Mouse (Mus musculus): Measurements from ENCODE around the gene Fam229a. TPM values are rescaled to one million over a fixed set of nuclear protein-coding genes. Genes with fewer than 3 reads are reported as not detected.
"Not testable (repeated sequence)": the region's sequence is repeated elsewhere in the genome, so short reads cannot be mapped to it uniquely, and the experiment has no call there.

Gene Fam229a
- polyA plus RNA-seq, 1 experiment from 2014 or later = 0.88 TPM

DNA sequence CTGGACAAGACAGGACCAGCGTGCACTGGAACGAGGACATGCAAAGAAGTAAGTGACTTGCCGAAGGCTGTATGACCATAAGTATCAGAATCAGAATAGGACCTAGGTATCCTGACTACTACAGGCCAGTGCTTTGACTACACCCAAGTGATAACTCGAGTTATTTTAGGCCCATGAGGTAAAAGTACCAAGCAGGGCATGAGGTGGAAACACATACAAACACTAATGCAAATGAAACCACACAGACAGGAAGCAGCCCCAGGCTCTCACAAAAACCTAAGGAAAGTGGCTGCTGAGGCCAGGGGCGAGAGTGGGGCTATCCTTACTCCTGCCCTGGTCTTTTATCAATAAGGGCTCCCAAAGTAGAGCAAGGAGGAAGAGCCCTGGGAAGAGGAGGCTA lies 34.3 kb downstream of the Fam229a start:
- Histone ChIP-seq H3K9me3 (ENCODE audit: low read length) (no peaks in the 10 kb centered on the region), H3K4me1 (ENCODE audit: insufficient read depth) (peaks cover 7% of the 10 kb centered on the region; the same call in 1 of the 2 replicates), H3K9ac (replicated peaks) (no peak overlapping the region), H3K27ac (ENCODE audit: low read depth) (no peak overlapping the region), H3K36me3 (replicated peaks; ENCODE audit: insufficient read depth, low read length) (peaks cover 77% of the 10 kb centered on the region), H3K27me3 (ENCODE audit: insufficient read depth, low read length) (no peaks in the 10 kb centered on the region), H3K4me2 (ENCODE audit: low read depth, low read length) (no peak overlapping the region), H3K4me3 (ENCODE audit: low read depth, low read length) (no peak overlapping the region)
- 82% methylated on average over 5 of the region's 5 CpGs for WGBS (ENCODE audit: insufficient replicate concordance)
- DNase-seq (no peak), ATAC-seq (no peak)
- TF ChIP-seq CTCF (IDR thresholded peaks at IDR 0.05; ENCODE audit: low read depth) (no peak), EP300 (IDR thresholded peaks at IDR 0.05; ENCODE audit: low read depth) (no peak)

DNA sequence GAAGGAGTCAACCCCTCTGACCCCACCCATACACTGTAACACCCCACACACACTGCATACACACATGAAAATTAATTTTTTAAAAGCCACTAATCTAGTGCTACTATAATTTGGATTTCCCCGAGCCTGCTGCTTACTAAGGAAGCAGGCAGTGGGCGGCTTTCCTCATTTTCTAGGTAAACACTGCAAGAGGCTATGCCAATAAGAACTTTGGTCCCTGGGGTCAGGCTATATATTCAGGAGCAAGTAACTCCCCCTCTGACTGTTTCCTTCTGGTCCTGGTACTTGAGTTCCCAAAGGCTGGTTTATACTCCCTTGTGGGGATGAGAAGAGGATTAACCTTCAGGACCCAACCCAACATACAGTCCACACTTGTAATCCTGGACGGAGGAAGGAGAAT lies 34.9 kb downstream of the Fam229a start:
- Histone ChIP-seq H3K4me2 (ENCODE audit: low read depth, low read length) (no peak overlapping the region), H3K36me3 (replicated peaks; ENCODE audit: insufficient read depth, low read length) (peaks cover 75% of the 10 kb centered on the region), H3K9ac (replicated peaks) (no peak overlapping the region), H3K4me3 (ENCODE audit: low read depth, low read length) (no peak overlapping the region), H3K27ac (ENCODE audit: low read depth) (no peak overlapping the region), H3K27me3 (ENCODE audit: insufficient read depth, low read length) (no peaks in the 10 kb centered on the region), H3K4me1 (ENCODE audit: insufficient read depth) (peaks cover 7% of the 10 kb centered on the region; the same call in 1 of the 2 replicates), H3K9me3 (ENCODE audit: low read length) (no peaks in the 10 kb centered on the region)
- ATAC-seq = no peak
- TF ChIP-seq CTCF (IDR thresholded peaks at IDR 0.05; ENCODE audit: low read depth) (no peak), EP300 (IDR thresholded peaks at IDR 0.05; ENCODE audit: low read depth) (no peak)
- 70% methylated on average over 3 of the region's 3 CpGs for WGBS (ENCODE audit: insufficient replicate concordance)
- no peak for DNase-seq

DNA sequence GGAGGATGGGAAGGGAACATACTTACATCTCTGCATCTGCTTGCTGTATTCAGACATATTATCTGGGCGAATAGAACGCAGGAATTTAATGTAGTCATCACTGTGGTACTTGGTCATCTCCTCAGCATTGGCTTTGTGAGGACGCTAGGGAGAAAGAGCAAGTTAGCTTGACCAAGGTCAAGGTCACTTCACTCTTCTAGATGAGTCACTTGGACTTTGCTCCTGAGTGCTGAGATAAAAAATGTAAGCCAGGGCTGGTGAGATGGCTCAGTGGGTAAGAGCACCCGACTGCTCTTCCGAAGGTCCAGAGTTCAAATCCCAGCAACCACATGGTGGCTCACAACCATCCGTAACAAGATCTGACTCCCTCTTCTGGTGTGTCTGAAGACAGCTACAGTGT lies 37.9 kb downstream of the Fam229a start:
- peaks cover 66% of the 10 kb centered on the region for H3K36me3 ChIP-seq (replicated peaks; ENCODE audit: insufficient read depth, low read length)
- H3K9ac ChIP-seq (replicated peaks); H3K27me3 ChIP-seq (ENCODE audit: insufficient read depth, low read length); H3K4me2 ChIP-seq (ENCODE audit: low read depth, low read length); ATAC-seq; H3K9me3 ChIP-seq (ENCODE audit: low read length); H3K4me1 ChIP-seq (ENCODE audit: insufficient read depth); H3K4me3 ChIP-seq (ENCODE audit: low read depth, low read length); H3K27ac ChIP-seq (ENCODE audit: low read depth); DNase-seq: not testable (repeated sequence)
- WGBS (ENCODE audit: insufficient replicate concordance) = 85% methylated on average over 5 of the region's 6 CpGs

DNA sequence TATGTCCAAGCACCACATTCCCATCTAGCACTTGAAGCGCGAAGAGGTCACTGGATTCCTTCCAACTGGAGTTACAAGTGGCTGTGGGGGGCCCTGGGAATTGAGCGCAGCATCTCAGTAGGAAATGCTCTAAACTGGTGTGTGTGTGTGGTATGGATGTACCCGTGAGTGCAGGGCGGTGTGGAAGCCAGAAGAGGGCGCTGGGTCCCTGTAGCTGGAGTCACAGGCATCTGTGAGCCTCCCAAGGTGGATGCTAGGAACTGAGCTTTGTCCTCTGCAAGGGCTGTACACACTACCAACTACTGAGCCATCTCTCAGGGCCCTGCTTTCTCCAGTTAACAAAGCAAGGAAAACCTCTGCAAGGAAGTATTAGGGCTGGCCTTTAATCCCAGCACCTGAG lies 49.0 kb downstream of the Fam229a start:
- 82% methylated on average over 6 of the region's 6 CpGs for WGBS (ENCODE audit: insufficient replicate concordance)
- peaks cover 17% of the 10 kb centered on the region for H3K4me1 ChIP-seq (ENCODE audit: insufficient read depth)
- peak; percentile 67 for DNase-seq

More for the DNA sequence above, 49.0 kb downstream of the Fam229a start:
- H3K4me2 ChIP-seq (ENCODE audit: low read depth, low read length) = no peak overlapping the region
- no peaks in the 10 kb centered on the region for H3K9me3 ChIP-seq (ENCODE audit: low read length)
- no peak for ATAC-seq
- no peak overlapping the region; the same call in 1 of the 2 replicates for H3K9ac ChIP-seq (replicated peaks)
- no peak overlapping the region for H3K27ac ChIP-seq (ENCODE audit: low read depth)
- H3K36me3 ChIP-seq (replicated peaks; ENCODE audit: insufficient read depth, low read length) = peaks cover 11% of the 10 kb centered on the region; the same call in 1 of the 2 replicates
- TF ChIP-seq EP300 (IDR thresholded peaks at IDR 0.05; ENCODE audit: low read depth) = no peak
- peak; percentile 71 for TF ChIP-seq CTCF (IDR thresholded peaks at IDR 0.05; ENCODE audit: low read depth)
- no peak overlapping the region for H3K4me3 ChIP-seq (ENCODE audit: low read depth, low read length)
- no peaks in the 10 kb centered on the region for H3K27me3 ChIP-seq (ENCODE audit: insufficient read depth, low read length)

Other genes with a start within 250 kb of the Fam229a start
- 1.4 and 1.8 TPM in 2 replicates for gene C77080, start 229.8 kb upstream of the Fam229a start, polyA plus RNA-seq (2015; fragmentation: Nextera tagmentation; extraction: Ambion mirVana)
- gene Sync, start 203.6 kb upstream of the Fam229a start, polyA plus RNA-seq (2015; fragmentation: Nextera tagmentation; extraction: Ambion mirVana) = 0.15 TPM in 1 of 2 replicates, not detected in the other
- 163 and 167 TPM in 2 replicates for gene Rbbp4, start 155.8 kb upstream of the Fam229a start, polyA plus RNA-seq (2015; fragmentation: Nextera tagmentation; extraction: Ambion mirVana)
- gene Zbtb8os, start 155.5 kb upstream of the Fam229a start, polyA plus RNA-seq (2015; fragmentation: Nextera tagmentation; extraction: Ambion mirVana) = 32.2 and 34.2 TPM in 2 replicates
- 1.9 and 2.3 TPM in 2 replicates for gene Zbtb8a, start 113.1 kb upstream of the Fam229a start, polyA plus RNA-seq (2015; fragmentation: Nextera tagmentation; extraction: Ambion mirVana)
- gene Zbtb8b, start 50.3 kb upstream of the Fam229a start, polyA plus RNA-seq (2015; fragmentation: Nextera tagmentation; extraction: Ambion mirVana) = 0.40 and 0.55 TPM in 2 replicates
- 37.4 and 40.7 TPM in 2 replicates for gene Bsdc1, start 29.6 kb upstream of the Fam229a start, polyA plus RNA-seq (2015; fragmentation: Nextera tagmentation; extraction: Ambion mirVana)
- gene Tssk3, start 168 bp upstream of the Fam229a start, polyA plus RNA-seq (2015; fragmentation: Nextera tagmentation; extraction: Ambion mirVana) = 0.11 and 0.14 TPM in 2 replicates
- gene Marcksl1, start 22.4 kb downstream of the Fam229a start, polyA plus RNA-seq (2015; fragmentation: Nextera tagmentation; extraction: Ambion mirVana) = 42.7 and 46.9 TPM in 2 replicates
- gene Hdac1, start 51.5 kb downstream of the Fam229a start, polyA plus RNA-seq (2015; fragmentation: Nextera tagmentation; extraction: Ambion mirVana) = 54.9 and 59.0 TPM in 2 replicates
- gene Lck, start 82.5 kb downstream of the Fam229a start, polyA plus RNA-seq (2015; fragmentation: Nextera tagmentation; extraction: Ambion mirVana) = 3.3 and 3.4 TPM in 2 replicates
- gene Fam167b, start 87.4 kb downstream of the Fam229a start, polyA plus RNA-seq (2015; fragmentation: Nextera tagmentation; extraction: Ambion mirVana) = 13.1 and 15.0 TPM in 2 replicates
- 119 and 125 TPM in 2 replicates for gene Eif3i, start 109.5 kb downstream of the Fam229a start, polyA plus RNA-seq (2015; fragmentation: Nextera tagmentation; extraction: Ambion mirVana)
- 81.7 and 93.9 TPM in 2 replicates for gene Tmem234, start 109.5 kb downstream of the Fam229a start, polyA plus RNA-seq (2015; fragmentation: Nextera tagmentation; extraction: Ambion mirVana)
- gene Dcdc2b, start 123.1 kb downstream of the Fam229a start, polyA plus RNA-seq (2015; fragmentation: Nextera tagmentation; extraction: Ambion mirVana) = 0.54 and 0.71 TPM in 2 replicates
- 5.2 and 8.2 TPM in 2 replicates for gene Iqcc, start 127.9 kb downstream of the Fam229a start, polyA plus RNA-seq (2015; fragmentation: Nextera tagmentation; extraction: Ambion mirVana)
- 13.1 and 15.7 TPM in 2 replicates for gene Ccdc28b, start 132.8 kb downstream of the Fam229a start, polyA plus RNA-seq (2015; fragmentation: Nextera tagmentation; extraction: Ambion mirVana)
- gene Txlna, start 149.9 kb downstream of the Fam229a start, polyA plus RNA-seq (2015; fragmentation: Nextera tagmentation; extraction: Ambion mirVana) = 12.5 and 14.0 TPM in 2 replicates
- gene Kpna6, start 181.6 kb downstream of the Fam229a start, polyA plus RNA-seq (2015; fragmentation: Nextera tagmentation; extraction: Ambion mirVana) = 3.3 and 3.7 TPM in 2 replicates
- 2.2 and 2.3 TPM in 2 replicates for gene Tmem39b, start 205.6 kb downstream of the Fam229a start, polyA plus RNA-seq (2015; fragmentation: Nextera tagmentation; extraction: Ambion mirVana)

All from liver, postnatal 0 days (tissue).